Mouse (Mus musculus) intestine, embryonic 14.5 days (tissue): ENCODE measurements around the gene Pgbd5. TPM values are rescaled to one million over a fixed set of nuclear protein-coding genes. Genes with fewer than 3 reads are reported as not detected.
A peak's percentile ranks its signal among the peaks of the same experiment; 100 is the strongest.

Experiments
- ATAC-seq: fragments of 200-750 bp; cut with Nextera tagmentation; replicated peaks from 2 replicates; pipeline ENCODE4 v1.8.0; 2017; ENCODE audit warnings: low read depth, moderate number of reproducible peaks, moderate TSS enrichment, moderate library complexity; ENCODE audit not compliant: low FRiP score, low TSS enrichment
- DNase-seq: peaks from one replicate; pipeline ENCODE4 v3.0.0-alpha.2; 2018; ENCODE audit warnings: low spot score
- H3K27ac ChIP-seq: fragments of 300-500 bp; sonication (generic); 2 replicates; pipeline ENCODE4 v1.5.1; 2014; ENCODE audit warnings: low read depth, mild to moderate bottlenecking, control low read depth
- H3K27me3 ChIP-seq: fragments of 300-500 bp; sonication (generic); replicated peaks from 2 replicates; pipeline ENCODE4 v1.6.1; 2014; ENCODE audit warnings: low read length, control low read depth; ENCODE audit not compliant: control insufficient read depth, insufficient read depth
- H3K36me3 ChIP-seq: fragments of 300-500 bp; sonication (generic); 2 replicates; pipeline ENCODE4 v1.6.1; 2014; ENCODE audit warnings: low read length, control low read depth; ENCODE audit not compliant: control insufficient read depth, insufficient read depth
- H3K4me1 ChIP-seq: fragments of 300-500 bp; sonication (generic); replicated peaks from 2 replicates; pipeline ENCODE4 v1.6.1; 2014; ENCODE audit warnings: low read length, control low read depth, mixed read lengths; ENCODE audit not compliant: control insufficient read depth, insufficient read depth
- H3K4me2 ChIP-seq: fragments of 300-500 bp; sonication (generic); 2 replicates; pipeline ENCODE4 v1.6.1; 2014; ENCODE audit warnings: low read length
- H3K4me3 ChIP-seq: fragments of 300-500 bp; sonication (generic); 2 replicates; pipeline ENCODE4 v1.5.1; 2014; ENCODE audit warnings: low read depth, low read length, control low read depth, mixed read lengths
- H3K9ac ChIP-seq: fragments of 300-500 bp; sonication (generic); 2 replicates; pipeline ENCODE4 v1.6.1; 2014; ENCODE audit warnings: mild to moderate bottlenecking, low read length
- H3K9me3 ChIP-seq: fragments of 300-500 bp; sonication (generic); 2 replicates; pipeline ENCODE4 v1.6.1; 2016; ENCODE audit warnings: low read length, control low read depth; ENCODE audit not compliant: control insufficient read depth
- WGBS: fragments of 180-500 bp; shearing (Covaris S2); extraction: QIAGEN DNeasy Blood & Tissue Kit; methylation state at CpG from one replicate; pipeline ENCODE4 v1.1.7; 2014; 5-methylcytosine and 5-hydroxymethylcytosine counted together
- polyA plus RNA-seq: library from polyadenylated mRNA; unstranded; fragments of >200 nt; fragmentation: Nextera tagmentation; extraction: Ambion mirVana; gene quantifications from 2 replicates; pipeline ENCODE4 v1.2.1, GENCODE M21; 2014

The Pgbd5 gene
- polyA plus RNA-seq, 1 experiment from 2014 or later = 3.5 TPM

DNA sequence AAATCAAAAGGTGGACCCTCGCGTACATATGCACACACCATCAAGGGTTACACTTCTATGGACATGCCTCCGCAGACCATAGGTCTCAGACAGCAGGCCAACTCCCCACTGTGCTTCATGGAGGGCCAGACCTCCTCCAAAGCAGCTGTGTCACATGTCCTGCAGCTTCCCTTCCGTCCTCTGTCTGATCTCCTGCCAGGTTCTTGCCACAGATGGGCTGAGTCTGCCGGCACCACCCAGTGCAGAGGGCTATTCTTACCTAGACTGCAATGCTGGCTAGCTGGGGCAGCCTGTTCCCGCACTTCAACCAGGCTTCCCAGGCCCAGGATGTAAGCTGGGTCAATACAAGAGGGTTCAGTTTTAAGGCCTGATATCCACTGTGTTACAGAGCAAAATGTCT, 64.3 kb downstream of the Pgbd5 start:
- Histone ChIP-seq H3K4me1 (no peaks in the 10 kb centered on the region), H3K4me3 (no peak overlapping the region), H3K9ac (no peak overlapping the region), H3K9me3 (no peaks in the 10 kb centered on the region), H3K27me3 (no peaks in the 10 kb centered on the region), H3K27ac (no peak overlapping the region), H3K36me3 (no peaks in the 10 kb centered on the region), H3K4me2 (no peak overlapping the region)
- WGBS = 68% methylated on average over 6 of the region's 6 CpGs
- DNase-seq = no peak
- no peak for ATAC-seq

DNA sequence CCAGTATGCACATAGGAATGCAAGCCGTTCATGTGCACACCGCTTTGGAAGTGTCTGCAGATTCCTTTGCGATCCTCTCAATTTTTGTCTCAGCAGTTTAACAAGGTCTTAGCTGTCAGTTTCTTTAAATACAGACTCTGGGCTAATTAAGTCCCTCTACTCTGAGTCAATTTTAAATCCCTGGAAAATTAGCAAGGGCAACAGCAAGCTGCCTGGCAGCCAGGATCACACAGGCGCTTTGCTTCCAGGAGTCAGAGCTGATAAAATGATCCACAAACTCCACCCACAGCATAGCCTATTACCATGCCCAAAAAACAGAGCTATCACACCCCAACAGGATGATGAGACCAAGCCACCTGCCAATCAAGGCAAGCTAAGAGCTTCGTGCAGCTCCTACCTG, 65.7 kb downstream of the Pgbd5 start:
- Histone ChIP-seq H3K9me3 (no peaks in the 10 kb centered on the region), H3K27ac (no peak overlapping the region), H3K27me3 (no peaks in the 10 kb centered on the region), H3K4me1 (no peaks in the 10 kb centered on the region), H3K36me3 (no peaks in the 10 kb centered on the region), H3K9ac (no peak overlapping the region), H3K4me2 (no peak overlapping the region), H3K4me3 (no peak overlapping the region)
- no peak for ATAC-seq
- DNase-seq = no peak
- WGBS = 90% methylated on average over 5 of the region's 5 CpGs

DNA sequence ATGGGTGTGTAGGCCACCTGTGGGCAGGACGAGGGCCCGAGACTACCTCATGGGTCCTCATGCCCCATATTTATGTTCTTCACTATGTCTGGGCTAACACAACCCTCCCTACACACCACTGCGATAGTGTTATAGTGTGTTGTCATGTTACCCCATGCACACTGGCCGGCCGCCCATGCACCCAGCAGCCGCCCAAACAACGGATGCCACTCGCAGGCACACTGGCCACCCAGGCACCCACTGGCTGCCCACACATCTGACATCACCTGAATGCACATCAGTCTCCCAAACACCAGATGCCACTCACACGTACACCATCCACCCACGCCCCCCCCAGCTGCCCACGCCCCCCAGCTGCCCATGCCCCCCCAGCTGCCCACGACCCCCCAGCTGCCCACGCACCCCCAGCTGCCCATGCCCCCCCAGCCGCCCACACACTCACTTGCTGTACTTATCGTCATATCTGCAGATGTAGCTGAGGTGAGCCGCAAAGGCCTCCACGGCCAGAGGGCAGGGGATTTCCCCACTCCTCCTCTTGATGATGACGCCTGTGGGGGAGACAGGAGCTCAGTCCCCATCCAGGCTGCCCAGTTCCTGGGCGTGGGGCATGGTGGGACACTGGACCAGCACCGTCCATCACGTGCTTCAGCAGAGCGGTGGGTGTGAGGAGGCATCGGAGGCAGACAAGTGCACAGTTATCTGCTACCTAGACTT, 67.9 kb downstream of the Pgbd5 start:
- no peak overlapping the region for H3K4me2 ChIP-seq
- no peak overlapping the region for H3K4me3 ChIP-seq
- 89% methylated on average over 23 of the region's 23 CpGs for WGBS
- H3K27ac ChIP-seq = no peak overlapping the region
- no peaks in the 10 kb centered on the region for H3K27me3 ChIP-seq
- H3K9ac ChIP-seq = no peak overlapping the region
- H3K9me3 ChIP-seq = no peaks in the 10 kb centered on the region
- no peaks in the 10 kb centered on the region for H3K4me1 ChIP-seq
- no peaks in the 10 kb centered on the region for H3K36me3 ChIP-seq
- DNase-seq (no peak), ATAC-seq (no peak)

DNA sequence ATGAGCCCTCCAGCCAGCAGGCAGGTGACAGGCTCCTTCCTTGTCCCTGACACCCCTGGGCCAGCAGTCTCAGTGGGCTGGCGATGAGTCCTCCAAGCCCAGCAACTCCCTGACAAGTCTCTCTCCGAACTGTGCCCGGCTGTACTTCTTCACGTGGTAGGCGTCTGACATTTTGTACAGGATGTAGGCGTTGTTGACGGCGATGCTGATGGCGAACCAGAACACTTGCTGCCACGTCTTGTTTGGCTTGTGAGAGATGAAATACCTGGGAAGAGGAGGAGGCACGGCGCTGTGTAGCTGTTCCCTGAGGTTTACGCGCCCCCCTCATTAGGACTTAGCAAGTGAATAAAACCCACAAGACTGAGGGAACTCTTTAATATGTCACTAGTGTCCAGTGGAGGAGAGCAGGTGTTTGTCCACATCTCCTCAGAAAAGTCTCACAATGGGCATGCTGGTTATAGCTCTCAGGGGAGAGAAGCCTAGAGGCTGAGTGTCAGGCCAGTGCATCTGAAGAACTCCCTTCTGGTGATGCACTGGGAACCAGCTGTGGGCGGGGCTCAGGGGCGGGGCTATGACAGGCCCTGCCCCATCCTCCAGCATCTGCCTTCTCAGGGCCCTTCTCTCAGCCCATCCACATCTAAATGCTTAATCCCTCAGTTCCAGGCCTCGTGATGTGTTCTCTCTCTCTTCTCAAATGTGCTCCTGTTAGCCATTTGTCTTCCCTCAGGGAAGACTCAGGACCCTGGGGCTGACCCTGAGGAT, 68.9 kb downstream of the Pgbd5 start:
- H3K9ac ChIP-seq = no peak overlapping the region
- no peaks in the 10 kb centered on the region for H3K9me3 ChIP-seq
- no peak for DNase-seq
- H3K27ac ChIP-seq = no peak overlapping the region
- no peaks in the 10 kb centered on the region for H3K27me3 ChIP-seq
- H3K4me1 ChIP-seq = no peaks in the 10 kb centered on the region
- WGBS = 76% methylated on average over 17 of the region's 17 CpGs
- ATAC-seq = no peak
- H3K4me3 ChIP-seq = no peak overlapping the region
- H3K36me3 ChIP-seq = no peaks in the 10 kb centered on the region
- no peak overlapping the region for H3K4me2 ChIP-seq

DNA sequence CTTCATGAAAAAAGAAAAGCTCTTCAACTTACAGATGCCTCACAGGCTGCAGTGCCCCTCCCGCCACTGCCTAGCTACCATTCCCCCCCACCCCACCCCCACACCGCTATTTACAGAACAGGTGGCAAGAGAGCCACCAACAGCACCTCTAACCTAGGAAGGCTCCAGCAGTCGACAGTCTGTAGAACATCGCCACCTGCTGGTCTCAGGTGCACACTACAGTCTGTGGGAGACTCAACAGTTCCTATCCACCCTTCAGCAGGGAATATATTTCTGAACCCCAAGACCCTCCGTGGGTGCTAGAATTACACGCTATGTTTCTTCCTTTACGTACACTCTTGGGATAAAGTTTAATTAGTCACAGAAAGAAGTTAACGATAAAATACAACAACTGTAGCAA, 71.2 kb downstream of the Pgbd5 start:
- no peaks in the 10 kb centered on the region for H3K9me3 ChIP-seq
- no peak overlapping the region for H3K4me2 ChIP-seq
- ATAC-seq (no peak; the same call in 1 of the 2 replicates), DNase-seq (peak; percentile 84)
- no peak overlapping the region for H3K4me3 ChIP-seq
- no peak overlapping the region for H3K27ac ChIP-seq
- no peaks in the 10 kb centered on the region for H3K36me3 ChIP-seq
- 21% methylated on average over 8 of the region's 8 CpGs for WGBS
- H3K27me3 ChIP-seq = no peaks in the 10 kb centered on the region
- H3K9ac ChIP-seq = no peak overlapping the region
- no peaks in the 10 kb centered on the region for H3K4me1 ChIP-seq

DNA sequence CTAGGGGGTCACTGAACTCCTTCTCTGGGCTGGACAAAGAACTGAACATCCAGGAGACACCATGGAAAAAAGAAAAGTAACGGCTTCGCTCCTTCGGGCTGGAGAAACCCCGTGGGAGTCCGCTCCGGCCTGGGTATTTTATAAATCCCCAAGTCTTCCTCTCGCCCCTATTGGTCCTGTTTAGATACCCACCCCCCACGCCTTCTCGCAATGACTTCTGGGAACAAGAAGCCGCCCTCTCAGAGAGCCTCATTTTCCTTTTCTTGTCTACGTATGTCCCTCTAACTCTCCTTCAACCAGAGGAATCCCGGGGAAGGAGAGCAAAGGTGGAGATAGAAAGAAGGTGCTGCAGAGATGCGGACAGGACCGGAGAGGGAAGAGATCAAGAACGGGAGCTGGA, 76.1 kb downstream of the Pgbd5 start:
- Histone ChIP-seq H3K9me3 (no peaks in the 10 kb centered on the region), H3K27me3 (no peaks in the 10 kb centered on the region), H3K4me1 (no peaks in the 10 kb centered on the region), H3K27ac (no peak overlapping the region), H3K4me3 (no peak overlapping the region), H3K9ac (no peak overlapping the region), H3K4me2 (no peak overlapping the region), H3K36me3 (no peaks in the 10 kb centered on the region)
- ATAC-seq (no peak), DNase-seq (no peak)
- 93% methylated on average over 15 of the region's 15 CpGs for WGBS

DNA sequence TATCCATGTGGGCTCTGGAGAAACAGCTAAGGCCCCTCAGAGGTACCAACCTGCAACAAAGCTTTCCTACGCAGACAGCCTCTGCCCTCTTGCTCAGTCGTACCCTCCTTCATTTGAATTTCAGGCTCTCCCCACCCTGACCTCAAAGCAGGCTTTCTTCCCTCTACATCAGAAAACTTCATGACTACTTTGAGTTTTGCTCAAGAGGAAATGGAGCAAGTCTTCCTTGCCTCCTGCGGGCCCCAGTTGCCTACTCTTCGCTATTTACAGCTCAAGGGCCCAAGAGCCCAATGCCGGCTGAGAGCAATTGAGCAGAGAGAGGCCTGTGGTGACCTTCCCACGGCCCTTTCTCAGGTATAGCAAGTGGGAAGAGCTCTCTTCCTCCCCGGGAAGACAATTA, 76.9 kb downstream of the Pgbd5 start:
- Histone ChIP-seq H3K27me3 (no peaks in the 10 kb centered on the region), H3K9me3 (no peaks in the 10 kb centered on the region), H3K4me2 (no peak overlapping the region), H3K27ac (no peak overlapping the region), H3K36me3 (no peaks in the 10 kb centered on the region), H3K4me3 (no peak overlapping the region), H3K4me1 (no peaks in the 10 kb centered on the region), H3K9ac (no peak overlapping the region)
- no peak for ATAC-seq
- WGBS = 77% methylated on average over 7 of the region's 7 CpGs
- no peak for DNase-seq

DNA sequence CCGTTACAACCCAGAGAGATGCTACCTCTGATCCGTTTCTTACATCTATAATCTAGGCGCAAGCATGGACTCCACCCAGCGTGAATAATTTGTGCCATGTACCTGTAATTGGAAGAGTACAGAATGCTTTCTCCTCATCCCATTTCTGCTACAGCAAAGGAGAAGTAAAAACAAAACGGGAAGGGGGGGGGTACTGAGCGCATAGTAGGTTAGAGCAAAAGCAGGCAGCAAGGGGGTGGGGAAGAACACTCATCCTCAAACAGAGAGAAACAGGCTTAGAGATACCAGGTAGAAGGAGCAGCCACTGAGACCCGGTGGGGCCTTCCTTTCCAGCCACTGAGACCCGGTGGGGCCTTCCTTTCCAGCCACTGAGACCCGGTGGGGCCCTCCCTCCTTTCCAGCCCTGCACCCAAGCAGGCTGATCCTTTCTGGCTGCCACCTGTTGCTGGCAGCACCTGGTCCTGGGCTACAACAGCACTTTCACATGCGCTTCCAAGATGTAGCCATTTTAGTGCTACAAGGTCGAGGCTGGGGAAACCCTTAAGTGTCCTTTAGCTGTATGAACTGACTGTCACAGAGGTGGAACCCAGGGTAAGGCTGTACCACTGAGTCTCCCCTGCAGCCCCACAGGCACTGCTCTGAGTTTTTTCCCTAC, 77.6 kb downstream of the Pgbd5 start:
- Histone ChIP-seq H3K4me3 (no peak overlapping the region), H3K27me3 (no peaks in the 10 kb centered on the region), H3K4me1 (no peaks in the 10 kb centered on the region), H3K4me2 (no peak overlapping the region), H3K9ac (no peak overlapping the region), H3K36me3 (no peaks in the 10 kb centered on the region), H3K9me3 (no peaks in the 10 kb centered on the region), H3K27ac (no peak overlapping the region)
- DNase-seq (no peak), ATAC-seq (no peak)
- 79% methylated on average over 11 of the region's 11 CpGs for WGBS
